Mouse (Mus musculus) C2C12 (cell line): ENCODE measurements at regions not wholly inside any gene's neighbourhood (a gene's known extent, or its start where the extent isn't known, plus 50 kb on each side); places are given as distances from the start of the nearest gene placed in this dataset.

ENCODE experiments used
- H3K27me3 ChIP-seq: one replicate; pipeline ENCODE4 v1.6.1; 2011; ENCODE audit not compliant: control insufficient read depth, insufficient read depth, insufficient read length
- H3K36me3 ChIP-seq: one replicate; pipeline ENCODE4 v1.6.1; 2011; ENCODE audit not compliant: control insufficient read depth, insufficient read depth
- H3K4me3 ChIP-seq: one replicate; pipeline ENCODE4 v1.5.1; 2011; ENCODE audit warnings: mild to moderate bottlenecking, control low read depth; ENCODE audit not compliant: poor library complexity, insufficient read depth, severe bottlenecking
- H3K79me2 ChIP-seq: one replicate; pipeline ENCODE4 v1.6.1; 2011; ENCODE audit not compliant: control insufficient read depth, insufficient read depth
- H3K79me3 ChIP-seq: one replicate; pipeline ENCODE4 v1.6.1; 2011; ENCODE audit warnings: low read depth, control low read depth
- H3ac ChIP-seq: one replicate; pipeline ENCODE3; 2011; ENCODE audit warnings: low read depth; ENCODE audit not compliant: control insufficient read depth, insufficient read length
- CEBPB ChIP-seq: IDR thresholded peaks from one replicate; pipeline ENCODE4 v1.6.1; 2011; ENCODE audit warnings: low read depth, mild to moderate bottlenecking, control low read depth, moderate library complexity
- CTCF ChIP-seq: IDR thresholded peaks from one replicate; pipeline ENCODE4 v1.5.1; 2011; ENCODE audit not compliant: control insufficient read depth, insufficient read depth, insufficient read length
- FOSL1 ChIP-seq: IDR thresholded peaks from one replicate; pipeline ENCODE4 v1.8.0; 2011; ENCODE audit warnings: mild to moderate bottlenecking, low read length; ENCODE audit not compliant: poor library complexity, insufficient read depth, severe bottlenecking
- MAX ChIP-seq: IDR thresholded peaks from one replicate; pipeline ENCODE4 v1.6.1; 2011; ENCODE audit warnings: mild to moderate bottlenecking, control low read depth
- MYOD1 ChIP-seq: IDR thresholded peaks from one replicate; pipeline ENCODE4 v1.6.1; 2011; ENCODE audit warnings: low read depth; ENCODE audit not compliant: control insufficient read depth, insufficient read length
- MYOG ChIP-seq: IDR thresholded peaks from one replicate; pipeline ENCODE4 v1.6.1; 2011; ENCODE audit not compliant: control insufficient read depth, insufficient read length; ENCODE audit errors: extremely low read depth
- USF1 ChIP-seq: IDR thresholded peaks from one replicate; pipeline ENCODE4 v1.6.1; 2011; ENCODE audit warnings: low read depth, mild to moderate bottlenecking, control low read depth, moderate library complexity

GRCm38 (mm10) chr13:28860601-28861000 lies 92.9 kb downstream of the Sox4 start:
- no peak overlapping the region for H3K4me3 ChIP-seq
- no peaks in the 10 kb centered on the region for H3K36me3 ChIP-seq
- H3K27me3 ChIP-seq, result no peaks in the 10 kb centered on the region
- H3K79me3 ChIP-seq, result peaks cover 24% of the 10 kb centered on the region
- TF ChIP-seq CEBPB (no peak), FOSL1 (no peak), MYOD1 (no peak), MYOG (no peak), CTCF (no peak), USF1 (no peak), MAX (no peak)
- H3K79me2 ChIP-seq, result peaks cover 48% of the 10 kb centered on the region
- H3ac ChIP-seq, result no peak overlapping the region

GRCm38 (mm10) chr13:28859829-28860427 lies 93.6 kb downstream of the Sox4 start:
- Histone ChIP-seq H3ac (no peak overlapping the region), H3K79me2 (peaks cover 51% of the 10 kb centered on the region), H3K27me3 (no peaks in the 10 kb centered on the region), H3K79me3 (peaks cover 20% of the 10 kb centered on the region), H3K4me3 (no peak overlapping the region), H3K36me3 (no peaks in the 10 kb centered on the region)
- TF ChIP-seq MYOG (no peak), CTCF (no peak), MYOD1 (no peak), FOSL1 (no peak), CEBPB (no peak), USF1 (no peak), MAX (no peak)

- Histone ChIP-seq H3K27me3 (no peaks in the 10 kb centered on the region), H3ac (no peak overlapping the region), H3K4me3 (no peak overlapping the region), H3K36me3 (no peaks in the 10 kb centered on the region), H3K79me3 (peaks cover 18% of the 10 kb centered on the region), H3K79me2 (peaks cover 63% of the 10 kb centered on the region)
- TF ChIP-seq USF1 (no peak), MYOD1 (no peak), MYOG (no peak), CEBPB (no peak), MAX (no peak), CTCF (no peak)
Measured at GRCm38 (mm10) chr13:28858001-28858400, 95.5 kb downstream of the Sox4 start.

- H3K27me3 ChIP-seq, result no peaks in the 10 kb centered on the region
- no peak overlapping the region for H3ac ChIP-seq
- TF ChIP-seq CEBPB (no peak), MAX (no peak), USF1 (no peak), CTCF (no peak), MYOG (no peak), MYOD1 (no peak), FOSL1 (no peak)
- peaks cover 18% of the 10 kb centered on the region for H3K79me3 ChIP-seq
- H3K36me3 ChIP-seq, result no peaks in the 10 kb centered on the region
- H3K79me2 ChIP-seq, result peaks cover 68% of the 10 kb centered on the region
- H3K4me3 ChIP-seq, result no peak overlapping the region
Measured at GRCm38 (mm10) chr13:28857201-28857600, 96.3 kb downstream of the Sox4 start.

- Histone ChIP-seq H3K27me3 (no peaks in the 10 kb centered on the region), H3K79me2 (peaks cover 72% of the 10 kb centered on the region), H3ac (no peak overlapping the region), H3K79me3 (peaks cover 18% of the 10 kb centered on the region), H3K36me3 (no peaks in the 10 kb centered on the region), H3K4me3 (no peak overlapping the region)
- TF ChIP-seq MYOD1 (no peak), USF1 (no peak), FOSL1 (no peak), CTCF (no peak), MAX (no peak), CEBPB (no peak), MYOG (no peak)
Measured at GRCm38 (mm10) chr13:28856472-28856871, 97.0 kb downstream of the Sox4 start.

GRCm38 (mm10) chr13:28854247-28854646 lies 99.3 kb downstream of the Sox4 start:
- Histone ChIP-seq H3K79me2 (peaks cover 74% of the 10 kb centered on the region), H3K4me3 (no peak overlapping the region), H3K79me3 (peaks cover 20% of the 10 kb centered on the region), H3K36me3 (no peaks in the 10 kb centered on the region), H3ac (no peak overlapping the region), H3K27me3 (no peaks in the 10 kb centered on the region)
- TF ChIP-seq MYOD1 (no peak), USF1 (no peak), MAX (no peak), CTCF (no peak), MYOG (no peak), CEBPB (no peak), FOSL1 (no peak)
